Mouse (Mus musculus): ENCODE measurements at regions not wholly inside any gene's neighbourhood (a gene's known extent, or its start where the extent isn't known, plus 50 kb on each side); places are given as distances from the start of the nearest gene placed in this dataset.

DNA sequence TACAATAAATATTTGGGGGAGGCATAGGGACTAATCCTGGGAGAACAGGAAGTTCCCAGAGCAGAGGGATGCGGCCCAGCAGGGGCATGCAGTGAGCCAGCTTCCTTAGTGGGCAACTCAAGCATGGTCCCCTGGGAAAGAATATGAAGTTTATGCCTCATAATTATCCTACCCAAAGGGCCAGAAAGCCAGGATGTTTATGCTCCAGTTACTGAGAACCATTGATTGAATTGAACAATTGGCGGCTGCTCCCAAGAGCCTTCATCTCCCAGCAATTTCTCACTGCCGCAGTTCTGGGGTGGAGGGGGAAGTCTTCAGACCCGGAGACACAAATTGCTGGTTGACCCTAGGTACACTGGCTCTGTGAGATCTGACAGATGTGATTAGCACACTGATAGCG lies 50.9 kb upstream of the Arntl start:
- TF ChIP-seq CTCF (IDR thresholded peaks at IDR 0.05; ENCODE audit: extremely low read depth, insufficient read depth, low read length) (no peak), POLR2A (IDR thresholded peaks at IDR 0.05; ENCODE audit: extremely low read depth, insufficient read depth, low read length) (no peak)
